Mouse (Mus musculus): ENCODE results near the gene Tldc2. TPM values are rescaled to one million over a fixed set of nuclear protein-coding genes. Genes with fewer than 3 reads are reported as not detected.

Tldc2 gene
- polyA plus RNA-seq, 1 experiment = not detected

- TF ChIP-seq CTCF (IDR thresholded peaks at IDR 0.05; ENCODE audit: borderline replicate concordance, control insufficient read depth, extremely low read depth, insufficient read depth, low read length, poor library complexity) = no peak
- TF ChIP-seq POLR2A (IDR thresholded peaks at IDR 0.05; ENCODE audit: control insufficient read depth, extremely low read depth, insufficient read depth, low read length, poor library complexity) = no peak
- Histone ChIP-seq H3K27ac (ENCODE audit: control insufficient read depth, insufficient read depth, low read length) (no peak overlapping the region), H3K4me3 (ENCODE audit: control insufficient read depth, insufficient read depth, low read length) (no peak overlapping the region)
Observed at GRCm38 (mm10) chr2:157071556-157071955, 15.3 kb upstream of the Tldc2 start.

GRCm38 (mm10) chr2:157072316-157072990 lies 14.4 kb upstream of the Tldc2 start:
- Histone ChIP-seq H3K4me1 (replicated peaks; ENCODE audit: control insufficient read depth, insufficient read depth, low read length) (peaks cover 6% of the 10 kb centered on the region), H3K27ac (ENCODE audit: control insufficient read depth, insufficient read depth, low read length) (no peak overlapping the region)

More at GRCm38 (mm10) chr2:157071556-157071955, 15.3 kb upstream of the Tldc2 start:
- no peaks in the 10 kb centered on the region for H3K36me3 ChIP-seq (ENCODE audit: control insufficient read depth, insufficient read depth, low read length)
- H3K27me3 ChIP-seq (ENCODE audit: control insufficient read depth, insufficient read depth, low read length) = no peaks in the 10 kb centered on the region; the same call in 1 of the 2 replicates
- DNase-seq = peak; percentile 17
- 18% methylated on average over 2 of the region's 2 CpGs for WGBS
- peaks cover 6% of the 10 kb centered on the region for H3K4me1 ChIP-seq (replicated peaks; ENCODE audit: control insufficient read depth, insufficient read depth, low read length)

GRCm38 (mm10) chr2:157073378-157074052 lies 13.3 kb upstream of the Tldc2 start:
- H3K27ac ChIP-seq (ENCODE audit: control insufficient read depth, insufficient read depth, low read length) = no peak overlapping the region
- H3K4me3 ChIP-seq (ENCODE audit: control insufficient read depth, insufficient read depth, low read length) = no peak overlapping the region

More at GRCm38 (mm10) chr2:157072316-157072990, 14.4 kb upstream of the Tldc2 start:
- Histone ChIP-seq H3K4me3 (ENCODE audit: control insufficient read depth, insufficient read depth, low read length) (no peak overlapping the region), H3K27me3 (ENCODE audit: control insufficient read depth, insufficient read depth, low read length) (peaks cover 1% of the 10 kb centered on the region; the same call in 1 of the 2 replicates), H3K36me3 (ENCODE audit: control insufficient read depth, insufficient read depth, low read length) (no peaks in the 10 kb centered on the region)
- no peak for TF ChIP-seq POLR2A (IDR thresholded peaks at IDR 0.05; ENCODE audit: control insufficient read depth, extremely low read depth, insufficient read depth, low read length, poor library complexity)
- no peak for TF ChIP-seq CTCF (IDR thresholded peaks at IDR 0.05; ENCODE audit: borderline replicate concordance, control insufficient read depth, extremely low read depth, insufficient read depth, low read length, poor library complexity)
- WGBS = 94% methylated on average over 9 of the region's 9 CpGs
- DNase-seq = no peak

GRCm38 (mm10) chr2:157074186-157074724 lies 12.6 kb upstream of the Tldc2 start:
- no peaks in the 10 kb centered on the region for H3K36me3 ChIP-seq (ENCODE audit: control insufficient read depth, insufficient read depth, low read length)
- peaks cover 17% of the 10 kb centered on the region for H3K4me1 ChIP-seq (replicated peaks; ENCODE audit: control insufficient read depth, insufficient read depth, low read length)
- H3K27ac ChIP-seq (ENCODE audit: control insufficient read depth, insufficient read depth, low read length) = no peak overlapping the region
- no peak for TF ChIP-seq POLR2A (IDR thresholded peaks at IDR 0.05; ENCODE audit: control insufficient read depth, extremely low read depth, insufficient read depth, low read length, poor library complexity)
- no peak for TF ChIP-seq CTCF (IDR thresholded peaks at IDR 0.05; ENCODE audit: borderline replicate concordance, control insufficient read depth, extremely low read depth, insufficient read depth, low read length, poor library complexity)
- WGBS = 91% methylated on average over 9 of the region's 9 CpGs
- no peak overlapping the region for H3K4me3 ChIP-seq (ENCODE audit: control insufficient read depth, insufficient read depth, low read length)
- peaks cover 6% of the 10 kb centered on the region; the same call in 1 of the 2 replicates for H3K27me3 ChIP-seq (ENCODE audit: control insufficient read depth, insufficient read depth, low read length)
- DNase-seq = no peak

More at GRCm38 (mm10) chr2:157073378-157074052, 13.3 kb upstream of the Tldc2 start:
- TF ChIP-seq CTCF (IDR thresholded peaks at IDR 0.05; ENCODE audit: borderline replicate concordance, control insufficient read depth, extremely low read depth, insufficient read depth, low read length, poor library complexity) (no peak), POLR2A (IDR thresholded peaks at IDR 0.05; ENCODE audit: control insufficient read depth, extremely low read depth, insufficient read depth, low read length, poor library complexity) (no peak)
- DNase-seq = no peak
- peaks cover 6% of the 10 kb centered on the region; the same call in 1 of the 2 replicates for H3K27me3 ChIP-seq (ENCODE audit: control insufficient read depth, insufficient read depth, low read length)
- no peaks in the 10 kb centered on the region for H3K36me3 ChIP-seq (ENCODE audit: control insufficient read depth, insufficient read depth, low read length)
- 76% methylated on average over 9 of the region's 9 CpGs for WGBS
- H3K4me1 ChIP-seq (replicated peaks; ENCODE audit: control insufficient read depth, insufficient read depth, low read length) = peaks cover 16% of the 10 kb centered on the region

GRCm38 (mm10) chr2:157074772-157075171 lies 12.1 kb upstream of the Tldc2 start:
- no peaks in the 10 kb centered on the region for H3K36me3 ChIP-seq (ENCODE audit: control insufficient read depth, insufficient read depth, low read length)
- 93% methylated on average over 5 of the region's 5 CpGs for WGBS
- no peak for DNase-seq
- peaks cover 6% of the 10 kb centered on the region; the same call in 1 of the 2 replicates for H3K27me3 ChIP-seq (ENCODE audit: control insufficient read depth, insufficient read depth, low read length)
- no peak overlapping the region for H3K4me3 ChIP-seq (ENCODE audit: control insufficient read depth, insufficient read depth, low read length)
- H3K27ac ChIP-seq (ENCODE audit: control insufficient read depth, insufficient read depth, low read length) = no peak overlapping the region
- TF ChIP-seq CTCF (IDR thresholded peaks at IDR 0.05; ENCODE audit: borderline replicate concordance, control insufficient read depth, extremely low read depth, insufficient read depth, low read length, poor library complexity) (no peak), POLR2A (IDR thresholded peaks at IDR 0.05; ENCODE audit: control insufficient read depth, extremely low read depth, insufficient read depth, low read length, poor library complexity) (no peak)
- H3K4me1 ChIP-seq (replicated peaks; ENCODE audit: control insufficient read depth, insufficient read depth, low read length) = peaks cover 17% of the 10 kb centered on the region

GRCm38 (mm10) chr2:157075226-157075625 lies 11.6 kb upstream of the Tldc2 start:
- no peak for DNase-seq
- WGBS = 64% methylated on average over 3 of the region's 3 CpGs
- no peak overlapping the region for H3K4me3 ChIP-seq (ENCODE audit: control insufficient read depth, insufficient read depth, low read length)
- H3K27me3 ChIP-seq (ENCODE audit: control insufficient read depth, insufficient read depth, low read length) = peaks cover 6% of the 10 kb centered on the region; the same call in 1 of the 2 replicates
- TF ChIP-seq CTCF (IDR thresholded peaks at IDR 0.05; ENCODE audit: borderline replicate concordance, control insufficient read depth, extremely low read depth, insufficient read depth, low read length, poor library complexity) (no peak), POLR2A (IDR thresholded peaks at IDR 0.05; ENCODE audit: control insufficient read depth, extremely low read depth, insufficient read depth, low read length, poor library complexity) (no peak)
- no peak overlapping the region for H3K27ac ChIP-seq (ENCODE audit: control insufficient read depth, insufficient read depth, low read length)
- no peaks in the 10 kb centered on the region for H3K36me3 ChIP-seq (ENCODE audit: control insufficient read depth, insufficient read depth, low read length)
- H3K4me1 ChIP-seq (replicated peaks; ENCODE audit: control insufficient read depth, insufficient read depth, low read length) = peaks cover 17% of the 10 kb centered on the region
